Mouse (Mus musculus): ENCODE results near the gene Vmn1r82. TPM values are rescaled to one million over a fixed set of nuclear protein-coding genes. Genes with fewer than 3 reads are reported as not detected.

The Vmn1r82 gene
- polyA plus RNA-seq (2015; fragmentation: Nextera tagmentation; extraction: Ambion mirVana) = not detected in 2 replicates

DNA sequence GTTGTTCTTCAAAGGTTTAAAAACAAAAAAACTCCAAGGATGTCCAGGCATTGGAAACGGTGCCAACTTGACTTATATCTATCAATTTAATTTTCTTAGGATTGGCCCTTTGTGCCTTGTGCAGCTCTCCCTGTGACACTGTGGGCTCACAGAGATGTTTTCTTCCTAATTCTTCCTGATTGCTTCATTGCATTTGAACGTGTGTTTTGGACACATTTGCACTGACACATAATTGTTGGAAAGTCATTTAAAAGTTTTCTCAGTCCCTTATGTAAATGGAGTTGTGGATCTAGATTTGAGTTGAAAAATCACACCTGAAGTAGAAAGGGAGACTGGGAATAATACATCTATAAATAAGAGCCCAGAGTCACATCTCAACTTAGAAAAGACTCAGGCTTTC is at the start of gene Vmn1r82:
TSS of gene Vmn1r82 (plus strand) at position 301 of the 400 bp plus-strand sequence.
- Histone ChIP-seq H3K9me3 (peaks cover 30% of the 10 kb centered on the region), H3K4me2 (no peak within 1 kb of the TSS), H3K4me1 (no peaks in the 10 kb centered on the region), H3K36me3 (no peaks in the 10 kb centered on the region), H3K4me3 (no peak within 1 kb of the TSS), H3K27me3 (replicated peaks) (no peaks in the 10 kb centered on the region), H3K9ac (no peak within 1 kb of the TSS), H3K27ac (replicated peaks) (no peak within 1 kb of the TSS)
- ATAC-seq (ENCODE audit: extremely low read depth, insufficient number of reproducible peaks, low FRiP score, low TSS enrichment) = no peak
- 47% methylated on average over 2 of the region's 2 CpGs for WGBS

DNA sequence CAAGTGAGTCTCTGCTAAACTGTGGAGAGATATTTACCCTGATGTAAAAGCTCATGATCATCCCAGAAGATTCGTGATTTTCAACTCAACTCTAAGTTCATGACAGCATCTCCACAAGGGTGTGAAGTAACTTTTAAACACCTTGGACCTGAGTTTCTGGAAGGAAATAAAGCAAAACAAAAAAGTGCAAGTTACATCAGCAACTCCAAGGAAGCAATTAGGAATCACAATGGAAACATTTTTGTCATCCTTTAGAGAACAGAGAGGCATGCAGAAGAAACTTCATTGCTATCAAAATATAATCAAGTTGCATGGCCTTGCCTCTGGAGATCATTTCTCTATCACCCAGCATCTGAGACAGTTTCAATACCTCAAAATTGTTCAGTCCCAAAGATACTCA is 32.1 kb upstream of the Vmn1r82 start, which contains the start of gene Vmn1r81:
TSS of gene Vmn1r81 (minus strand) at position 101 of the 400 bp plus-strand sequence.
- no peak within 1 kb of the TSS for H3K4me2 ChIP-seq
- no peak within 1 kb of the TSS for H3K9ac ChIP-seq
- H3K27me3 ChIP-seq (replicated peaks) = no peaks in the 10 kb centered on the region
- peaks cover 21% of the 10 kb centered on the region; the same call in 1 of the 2 replicates for H3K9me3 ChIP-seq
- ATAC-seq (ENCODE audit: extremely low read depth, insufficient number of reproducible peaks, low FRiP score, low TSS enrichment) = no peak
- no peaks in the 10 kb centered on the region for H3K4me1 ChIP-seq
- no peak within 1 kb of the TSS for H3K27ac ChIP-seq (replicated peaks)
- H3K4me3 ChIP-seq = no peak within 1 kb of the TSS
- 55% methylated on average over 1 of the region's 1 CpGs for WGBS
- no peaks in the 10 kb centered on the region for H3K36me3 ChIP-seq

GRCm38 (mm10) chr7:12329381-12329780 is 29.2 kb downstream of the Vmn1r82 start, which contains the start of gene Vmn1r83:
Gene Vmn1r83, minus strand, starts transcription at chr7:12329481.
- H3K36me3 ChIP-seq = no peaks in the 10 kb centered on the region
- no peak within 1 kb of the TSS for H3K4me3 ChIP-seq
- H3K4me1 ChIP-seq = no peaks in the 10 kb centered on the region
- H3K9me3 ChIP-seq = peaks cover 36% of the 10 kb centered on the region
- H3K27me3 ChIP-seq (replicated peaks) = no peaks in the 10 kb centered on the region
- 61% methylated on average over 2 of the region's 2 CpGs for WGBS
- no peak within 1 kb of the TSS for H3K9ac ChIP-seq
- no peak within 1 kb of the TSS for H3K27ac ChIP-seq (replicated peaks)
- no peak for ATAC-seq (ENCODE audit: extremely low read depth, insufficient number of reproducible peaks, low FRiP score, low TSS enrichment)
- no peak within 1 kb of the TSS for H3K4me2 ChIP-seq

Other genes starting within 250 kb of the Vmn1r82 start
- gene Vmn1r78, start 150.2 kb upstream of the Vmn1r82 start, polyA plus RNA-seq (2015; fragmentation: Nextera tagmentation; extraction: Ambion mirVana) = not detected in 2 replicates
- gene Vmn1r79, start 129.2 kb upstream of the Vmn1r82 start, polyA plus RNA-seq (2015; fragmentation: Nextera tagmentation; extraction: Ambion mirVana) = not detected in 2 replicates
- not detected in 2 replicates for gene Vmn1r80, start 111.1 kb upstream of the Vmn1r82 start, polyA plus RNA-seq (2015; fragmentation: Nextera tagmentation; extraction: Ambion mirVana)
- gene Vmn1r81, start 32.2 kb upstream of the Vmn1r82 start, polyA plus RNA-seq (2015; fragmentation: Nextera tagmentation; extraction: Ambion mirVana) = not detected in 2 replicates
- gene Vmn1r83, start 29.1 kb downstream of the Vmn1r82 start, polyA plus RNA-seq (2015; fragmentation: Nextera tagmentation; extraction: Ambion mirVana) = not detected in 2 replicates
- gene Vmn1r84, start 68.8 kb downstream of the Vmn1r82 start, polyA plus RNA-seq (2015; fragmentation: Nextera tagmentation; extraction: Ambion mirVana) = not detected in 2 replicates
- gene Zfp551, start 122.3 kb downstream of the Vmn1r82 start, polyA plus RNA-seq (2015; fragmentation: Nextera tagmentation; extraction: Ambion mirVana) = 2.4 and 2.9 TPM in 2 replicates
- 13.2 and 13.9 TPM in 2 replicates for gene Zfp606, start 177.9 kb downstream of the Vmn1r82 start, polyA plus RNA-seq (2015; fragmentation: Nextera tagmentation; extraction: Ambion mirVana)
- not detected in 2 replicates for gene 2900092C05Rik, start 212.1 kb downstream of the Vmn1r82 start, polyA plus RNA-seq (2015; fragmentation: Nextera tagmentation; extraction: Ambion mirVana)